Comparison of ENCODE assay signal across 8 mouse cellular contexts in genomic region chr10:41678746-41679360, GRCm38 (mm10). TPM values are rescaled to one million over a fixed set of nuclear protein-coding genes. Genes with fewer than 3 reads are reported as not detected.
DNase-seq lines count a peak whose midpoint lies in the region; ATAC-seq lines count a peak whose summit lies in the region.

No protein-coding gene starts in this region.

- peaks cover 11% of the 10 kb centered on the region for H3K4me1 ChIP-seq in forebrain, embryonic 12.5 days
- H3K4me1 ChIP-seq in heart, embryonic 16.5 days (ENCODE audit: control insufficient read depth, insufficient read depth, low read length): peaks cover 9% of the 10 kb centered on the region
- H3K4me1 ChIP-seq in liver, embryonic 13.5 days (replicated peaks): no peaks in the 10 kb centered on the region; the same call in 1 of the 2 replicates
- H3K4me1 ChIP-seq in neural tube, embryonic 12.5 days: 0 out of 2 replicates have a peak, but pooled peaks cover 4% of the 10 kb centered on the region
- H3K4me1 ChIP-seq in stomach, embryonic 16.5 days (ENCODE audit: control insufficient read depth, insufficient read depth, low read length): no peaks in the 10 kb centered on the region

- H3K36me3 ChIP-seq in forebrain, embryonic 12.5 days (replicated peaks): no peaks in the 10 kb centered on the region
- H3K36me3 ChIP-seq in heart, embryonic 16.5 days (ENCODE audit: control insufficient read depth, insufficient read depth): no peaks in the 10 kb centered on the region
- no peaks in the 10 kb centered on the region for H3K36me3 ChIP-seq in liver, embryonic 13.5 days
- H3K36me3 ChIP-seq in neural tube, embryonic 12.5 days: no peaks in the 10 kb centered on the region
- no peaks in the 10 kb centered on the region for H3K36me3 ChIP-seq in stomach, embryonic 16.5 days (ENCODE audit: control insufficient read depth, insufficient read depth, low read length)

- WGBS in forebrain, embryonic 12.5 days: 18% methylated on average over 18 of the region's 18 CpGs
- WGBS in heart, embryonic 16.5 days: 32% methylated on average over 18 of the region's 18 CpGs
- 31% methylated on average over 18 of the region's 18 CpGs for WGBS in liver, embryonic 13.5 days (ENCODE audit: insufficient replicate concordance)
- WGBS in neural tube, embryonic 12.5 days: 26% methylated on average over 18 of the region's 18 CpGs
- WGBS in stomach, embryonic 16.5 days: 23% methylated on average over 18 of the region's 18 CpGs

- H3K4me3 ChIP-seq in forebrain, embryonic 12.5 days (replicated peaks): peak overlapping the region; percentile 10; the same call in 1 of the 2 replicates
- peak overlapping the region; percentile 31 for H3K4me3 ChIP-seq in heart, embryonic 16.5 days (ENCODE audit: low read length)
- no peak overlapping the region for H3K4me3 ChIP-seq in liver, embryonic 13.5 days (replicated peaks)
- no peak overlapping the region for H3K4me3 ChIP-seq in neural tube, embryonic 12.5 days
- H3K4me3 ChIP-seq in stomach, embryonic 16.5 days (replicated peaks; ENCODE audit: low read length): 0 out of 2 replicates have a peak overlapping the region, but pooled peaks have one; percentile 8

- peak overlapping the region; percentile 40 for H3K4me2 ChIP-seq in forebrain, embryonic 12.5 days
- H3K4me2 ChIP-seq in heart, embryonic 16.5 days (ENCODE audit: low read depth, low read length): peak overlapping the region; percentile 60
- H3K4me2 ChIP-seq in liver, embryonic 13.5 days: no peak overlapping the region
- H3K4me2 ChIP-seq in neural tube, embryonic 12.5 days (replicated peaks): peak overlapping the region; percentile 35
- peak overlapping the region; percentile 43 for H3K4me2 ChIP-seq in stomach, embryonic 16.5 days (ENCODE audit: low read depth, low read length)

- DNase-seq in CD4-positive, CD25-positive, alpha-beta regulatory T cell, adult 2 months (ENCODE audit: low read depth, low spot score): peak; percentile 77
- DNase-seq in brain, embryonic 18.5 days (ENCODE audit: low read depth, low spot score): peak; percentile 37
- DNase-seq in kidney, postnatal 25 days: peak; percentile 81 to 86
- DNase-seq in liver, embryonic 13.5 days: peak; percentile 11

- H3K27ac ChIP-seq in forebrain, embryonic 12.5 days: peak overlapping the region; percentile 38; the same call in 1 of the 2 replicates
- no peak overlapping the region for H3K27ac ChIP-seq in heart, embryonic 16.5 days (ENCODE audit: low read length)
- no peak overlapping the region for H3K27ac ChIP-seq in liver, embryonic 13.5 days
- no peak overlapping the region for H3K27ac ChIP-seq in neural tube, embryonic 12.5 days
- no peak overlapping the region for H3K27ac ChIP-seq in stomach, embryonic 16.5 days (ENCODE audit: low read length)

- peaks cover 7% of the 10 kb centered on the region for H3K27me3 ChIP-seq in forebrain, embryonic 12.5 days
- no peaks in the 10 kb centered on the region for H3K27me3 ChIP-seq in heart, embryonic 16.5 days (ENCODE audit: control insufficient read depth, insufficient read depth, low read length)
- H3K27me3 ChIP-seq in liver, embryonic 13.5 days: peaks cover 2% of the 10 kb centered on the region; the same call in 1 of the 2 replicates
- H3K27me3 ChIP-seq in neural tube, embryonic 12.5 days (replicated peaks): no peaks in the 10 kb centered on the region
- no peaks in the 10 kb centered on the region for H3K27me3 ChIP-seq in stomach, embryonic 16.5 days (ENCODE audit: control insufficient read depth, insufficient read depth, low read length)

- ATAC-seq in forebrain, embryonic 12.5 days (ENCODE audit: low FRiP score): peak; percentile 85
- peak; percentile 62; the same call in 1 of the 2 replicates for ATAC-seq in heart, embryonic 16.5 days (replicated peaks; ENCODE audit: extremely low read depth, insufficient read depth, low FRiP score)
- ATAC-seq in liver, embryonic 13.5 days (ENCODE audit: low read depth): no peak
- ATAC-seq in neural tube, embryonic 12.5 days (ENCODE audit: low FRiP score, low read depth): peak; percentile 57
- peak; percentile 66; the same call in 1 of the 2 replicates for ATAC-seq in stomach, embryonic 16.5 days (ENCODE audit: insufficient read depth, low FRiP score)

- H3K9me3 ChIP-seq in forebrain, embryonic 12.5 days: no peaks in the 10 kb centered on the region
- no peaks in the 10 kb centered on the region for H3K9me3 ChIP-seq in heart, embryonic 16.5 days (replicated peaks; ENCODE audit: control insufficient read depth, low read length)
- H3K9me3 ChIP-seq in liver, embryonic 13.5 days (replicated peaks): no peaks in the 10 kb centered on the region
- H3K9me3 ChIP-seq in neural tube, embryonic 12.5 days: no peaks in the 10 kb centered on the region
- no peaks in the 10 kb centered on the region for H3K9me3 ChIP-seq in stomach, embryonic 16.5 days (replicated peaks; ENCODE audit: control insufficient read depth, low read length)

- peak overlapping the region; percentile 29; the same call in 1 of the 2 replicates for H3K9ac ChIP-seq in forebrain, embryonic 12.5 days
- H3K9ac ChIP-seq in heart, embryonic 16.5 days (ENCODE audit: low read length): peak overlapping the region; percentile 56; the same call in 1 of the 2 replicates
- no peak overlapping the region for H3K9ac ChIP-seq in liver, embryonic 13.5 days
- no peak overlapping the region for H3K9ac ChIP-seq in neural tube, embryonic 12.5 days
- no peak overlapping the region for H3K9ac ChIP-seq in stomach, embryonic 16.5 days (ENCODE audit: low read length)

RNA-seq across cellular contexts. Expression of gene Ccdc162, which starts 37.6 kb away (rescaled TPM):
- 0.31 and 0.88 TPM in 2 replicates for polyA plus RNA-seq in forebrain, embryonic 12.5 days (2016; fragmentation: Nextera tagmentation; extraction: Ambion mirVana)
- polyA plus RNA-seq in heart, embryonic 16.5 days (2015; fragmentation: Nextera tagmentation; extraction: Ambion mirVana): 0.37 and 1.2 TPM in 2 replicates
- 0.09 TPM in 1 of 2 replicates, not detected in the other for polyA plus RNA-seq in liver, embryonic 13.5 days (2015; fragmentation: Nextera tagmentation; extraction: Ambion mirVana)
- 0.27 and 0.51 TPM in 2 replicates for polyA plus RNA-seq in neural tube, embryonic 12.5 days (2016; fragmentation: Nextera tagmentation; extraction: Ambion mirVana)
- polyA plus RNA-seq in stomach, embryonic 16.5 days (2015; fragmentation: Nextera tagmentation; extraction: Ambion mirVana): 0.90 and 1.0 TPM in 2 replicates

Comparison
In these comparisons a context has a peak if more than half of its experiments do, and no peak if none do; other contexts are left out.
1. DNase-seq: peak in every context shown above with its lines; median percentile 84 in kidney, postnatal 25 days; 77 in CD4-positive, CD25-positive, alpha-beta regulatory T cell, adult 2 months; 37 in brain, embryonic 18.5 days; 11 in liver, embryonic 13.5 days.
2. H3K4me3 ChIP-seq: peak in forebrain, embryonic 12.5 days (single experiment), heart, embryonic 16.5 days (single experiment) and stomach, embryonic 16.5 days (single experiment); none in liver, embryonic 13.5 days (single experiment) and neural tube, embryonic 12.5 days (single experiment).
3. H3K9ac ChIP-seq: peak in forebrain, embryonic 12.5 days (single experiment) and heart, embryonic 16.5 days (single experiment); none in liver, embryonic 13.5 days (single experiment), neural tube, embryonic 12.5 days (single experiment) and stomach, embryonic 16.5 days (single experiment).